Mouse (Mus musculus) telencephalon, adult 2 months (tissue): ENCODE results near the gene Adcy3.

Experiments used
- DNase-seq: peaks from one replicate; pipeline ENCODE4 v3.0.0-alpha.2; 2011; ENCODE audit warnings: low read depth, low spot score

The Adcy3 gene

GRCm38 (mm10) chr12:4180507-4180906 lies 47.6 kb downstream of the Adcy3 start:
- no peak for DNase-seq

- no peak for DNase-seq
These were observed 51.7 kb downstream of the Adcy3 start for GRCm38 (mm10) chr12:4184648-4185047.

DNA sequence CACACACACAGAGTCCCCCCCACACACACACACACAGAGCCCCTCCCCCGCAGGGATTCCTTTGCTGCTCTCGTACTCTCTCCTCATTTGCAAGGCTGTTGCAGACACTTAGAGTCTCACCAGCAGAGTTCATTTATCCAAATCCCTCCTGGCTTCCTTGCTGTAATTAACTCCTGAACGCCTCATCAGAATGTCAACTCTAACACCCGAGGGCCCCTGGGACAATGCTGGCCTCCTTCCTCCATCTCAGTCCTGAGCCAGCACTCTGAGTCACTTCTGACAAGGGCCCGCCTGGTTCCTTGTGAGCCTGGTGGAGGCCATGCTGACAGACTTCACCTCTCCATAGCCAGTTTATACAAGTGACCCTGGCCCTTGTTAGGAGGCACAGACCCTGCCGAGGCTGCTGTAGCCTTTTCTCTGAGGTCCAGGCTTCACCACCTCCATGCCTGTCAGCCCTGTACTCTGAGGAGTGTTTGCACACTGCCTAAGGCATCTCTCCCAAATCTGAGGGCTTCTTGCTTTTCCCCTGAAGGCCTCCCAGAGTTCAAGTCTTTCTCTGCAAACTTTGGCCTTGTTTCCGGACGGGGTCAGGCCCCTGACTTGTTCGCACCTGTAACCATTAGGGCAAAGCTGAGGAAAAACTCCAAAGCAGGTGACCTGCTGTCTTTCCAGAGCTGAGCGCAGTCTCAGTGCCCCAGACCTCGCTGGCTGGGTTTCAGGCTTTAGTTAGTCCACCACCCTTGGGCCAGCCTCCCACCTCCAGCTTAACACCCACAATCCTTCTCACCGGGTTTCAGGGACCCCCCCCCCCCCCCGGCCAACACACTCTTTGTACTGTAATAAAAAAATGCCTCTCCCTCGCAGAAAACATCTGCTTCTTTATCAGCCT lies 55.5 kb downstream of the Adcy3 start:
- DNase-seq, result no peak

DNA sequence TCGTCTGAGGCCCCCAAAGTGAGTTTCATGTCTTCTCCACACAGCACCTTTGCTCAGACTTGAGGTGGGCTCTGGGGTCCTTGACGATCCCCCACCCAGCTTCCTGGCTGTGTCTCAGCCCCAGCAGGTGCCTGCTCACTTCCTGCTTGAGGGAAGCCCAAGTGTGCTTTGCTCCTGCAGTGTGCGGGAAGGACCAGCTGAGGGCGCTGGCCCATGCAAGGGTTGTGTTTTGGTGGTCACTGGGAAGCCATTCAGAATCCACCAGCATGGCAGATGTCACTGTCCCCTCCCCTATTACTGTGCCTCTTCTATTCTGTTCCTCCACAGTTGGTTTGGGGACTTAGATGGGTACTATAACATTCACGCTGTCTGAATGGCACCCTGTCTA lies 56.2 kb downstream of the Adcy3 start:
- no peak for DNase-seq

GRCm38 (mm10) chr12:4192514-4192913 lies 59.6 kb downstream of the Adcy3 start:
- no peak for DNase-seq

- no peak for DNase-seq
These were observed 60.3 kb downstream of the Adcy3 start for GRCm38 (mm10) chr12:4193025-4193740.

DNA sequence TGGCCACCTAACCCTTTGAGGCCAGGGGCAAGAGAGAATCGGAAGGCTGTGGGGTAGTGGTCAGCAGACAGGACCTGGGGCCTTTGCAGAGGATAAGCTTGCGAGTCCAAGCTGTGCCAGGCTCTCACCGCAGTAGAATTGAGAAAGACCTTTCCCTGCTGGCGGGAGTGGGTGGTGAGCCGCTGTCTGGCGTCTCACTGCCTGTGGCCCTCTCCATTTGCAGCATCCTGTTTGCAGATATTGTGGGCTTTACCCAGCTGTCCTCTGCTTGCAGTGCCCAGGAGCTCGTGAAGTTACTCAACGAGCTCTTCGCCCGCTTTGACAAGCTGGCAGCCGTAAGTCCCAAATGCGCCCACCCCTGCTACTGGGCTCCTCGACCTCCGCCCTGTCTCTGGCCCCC lies 61.7 kb downstream of the Adcy3 start:
- peak; percentile 46 for DNase-seq

DNA sequence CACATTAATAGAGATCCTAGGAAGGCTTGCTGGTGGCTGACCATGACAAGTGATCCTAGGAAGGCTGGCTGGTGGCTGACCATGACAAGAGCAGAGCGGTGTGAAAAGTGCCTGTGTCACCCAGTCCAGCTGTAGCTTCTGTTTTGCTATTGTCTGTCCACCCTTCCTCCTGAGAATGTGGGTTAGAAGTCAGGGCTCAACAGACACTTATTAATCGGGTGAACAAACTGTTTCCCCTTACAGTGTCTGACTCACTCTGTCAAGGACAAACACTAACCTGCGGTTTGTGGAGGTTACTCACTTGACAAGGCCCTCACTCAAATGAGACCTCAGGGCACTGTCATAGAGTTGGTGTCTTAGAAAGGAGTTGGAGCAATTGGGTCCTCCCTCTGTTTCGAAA lies 65.8 kb downstream of the Adcy3 start:
- DNase-seq, result no peak

DNA sequence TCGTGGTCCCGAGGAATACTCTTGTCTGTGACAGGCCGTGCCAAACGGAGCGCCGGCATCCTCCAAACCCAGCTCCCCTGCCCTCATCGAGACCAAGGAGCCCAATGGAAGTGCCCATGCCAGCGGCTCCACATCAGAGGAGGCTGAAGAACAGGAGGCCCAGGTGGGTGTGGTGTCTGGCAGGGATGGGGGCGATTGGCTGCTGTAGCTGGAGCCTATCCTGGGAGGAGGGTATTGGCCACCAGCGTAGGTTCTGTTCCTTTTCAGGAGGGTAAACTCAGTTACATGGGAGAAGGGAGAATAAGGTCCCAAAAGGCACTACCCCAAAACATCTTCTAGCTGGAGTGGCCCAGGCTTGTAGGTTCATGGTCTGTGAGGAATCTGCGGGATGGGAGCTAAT lies 66.4 kb downstream of the Adcy3 start:
- no peak for DNase-seq

DNA sequence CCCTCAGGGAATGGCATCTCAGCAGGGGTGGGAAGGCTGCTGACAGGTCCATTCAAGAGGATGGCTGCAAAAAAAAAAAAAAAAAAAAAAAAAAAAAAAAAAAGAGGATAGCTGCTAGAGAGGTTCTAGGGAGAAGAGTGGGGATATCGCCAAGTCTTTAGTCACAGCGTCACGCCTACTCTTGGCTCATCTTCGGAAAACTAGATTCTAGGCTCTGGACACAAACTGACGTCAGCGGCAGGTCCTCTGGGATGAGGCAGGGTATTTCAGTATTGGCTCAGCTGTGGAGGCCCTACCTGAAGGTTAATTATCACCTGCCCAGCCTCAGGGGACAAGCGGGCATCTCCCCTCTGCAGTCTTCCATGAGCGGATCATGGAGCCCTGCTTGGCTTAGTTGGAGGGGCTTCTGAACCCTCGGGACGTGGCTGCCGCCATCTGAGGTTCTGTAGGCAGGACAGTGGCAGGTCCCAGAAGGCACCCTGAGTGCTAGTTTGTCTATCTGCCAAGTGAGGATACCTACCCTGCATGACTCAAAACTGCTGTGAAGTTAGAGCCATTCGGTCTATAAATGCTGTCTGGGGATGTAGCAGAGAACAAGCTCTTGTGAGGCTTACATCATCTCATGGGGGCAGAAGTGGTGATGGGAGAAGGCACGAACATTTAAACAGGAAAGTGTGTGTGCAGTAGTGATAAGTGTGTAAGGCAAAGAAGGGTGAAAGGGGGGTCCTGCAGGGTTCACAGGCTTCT lies 68.7 kb downstream of the Adcy3 start:
- DNase-seq, result peak; percentile 78

DNA sequence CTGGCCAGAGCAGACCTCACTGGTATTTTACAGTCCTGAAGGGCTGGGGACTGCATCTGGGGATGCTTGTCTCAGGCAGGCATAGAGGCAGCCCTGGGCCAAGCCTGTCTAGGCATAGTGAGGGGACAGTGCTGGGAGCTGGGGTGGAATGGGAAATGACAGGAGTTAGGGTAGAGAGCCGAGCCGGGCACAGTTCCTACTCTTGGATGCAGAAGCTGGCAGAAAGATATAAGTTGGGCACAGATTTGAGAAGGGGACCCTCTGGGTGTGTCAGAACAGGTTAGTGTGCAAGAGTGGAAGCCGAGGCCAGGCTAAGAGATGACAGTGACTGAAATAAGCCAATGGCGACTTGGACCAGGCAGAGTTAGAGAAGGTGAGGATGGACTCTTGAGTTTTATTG lies 69.3 kb downstream of the Adcy3 start:
- DNase-seq, result no peak

GRCm38 (mm10) chr12:4206106-4206505 lies 73.2 kb downstream of the Adcy3 start:
- no peak for DNase-seq

DNA sequence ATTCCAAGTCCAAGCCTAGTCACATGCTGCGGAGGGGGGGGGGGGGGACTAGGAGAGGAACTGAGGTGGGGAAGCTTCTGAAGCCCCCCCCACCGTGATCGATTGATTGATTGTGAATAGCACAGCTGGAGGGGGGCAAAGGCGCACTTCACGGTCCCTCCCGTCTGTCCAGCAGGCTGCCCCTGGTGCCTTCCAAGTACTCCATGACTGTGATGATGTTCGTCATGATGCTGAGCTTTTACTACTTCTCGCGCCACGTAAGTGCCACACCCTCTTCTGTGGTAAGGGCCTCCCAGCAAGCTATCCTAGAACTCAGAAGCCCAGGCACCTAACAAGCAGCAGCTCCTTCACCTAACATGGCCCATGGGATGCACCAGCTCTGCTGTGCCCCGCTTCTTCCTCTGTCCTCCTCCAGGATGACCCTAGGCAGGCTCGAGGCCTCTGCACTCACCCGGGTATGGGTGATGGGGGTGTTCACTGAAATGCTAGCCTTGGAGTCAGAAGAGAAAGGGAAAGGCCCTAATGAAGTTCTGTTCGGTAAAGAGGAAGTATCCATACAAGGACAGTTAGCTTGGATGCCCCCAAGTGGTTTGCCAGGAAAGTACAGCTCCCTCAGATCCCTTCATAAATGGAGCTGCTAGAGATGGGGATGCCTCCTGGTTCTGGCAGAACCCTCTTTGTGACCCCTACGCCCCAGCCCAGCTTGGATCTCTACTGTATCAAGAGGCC lies 75.7 kb downstream of the Adcy3 start:
- DNase-seq, result no peak

- no peak for DNase-seq
These were observed 76.3 kb downstream of the Adcy3 start for GRCm38 (mm10) chr12:4209196-4209595.

DNA sequence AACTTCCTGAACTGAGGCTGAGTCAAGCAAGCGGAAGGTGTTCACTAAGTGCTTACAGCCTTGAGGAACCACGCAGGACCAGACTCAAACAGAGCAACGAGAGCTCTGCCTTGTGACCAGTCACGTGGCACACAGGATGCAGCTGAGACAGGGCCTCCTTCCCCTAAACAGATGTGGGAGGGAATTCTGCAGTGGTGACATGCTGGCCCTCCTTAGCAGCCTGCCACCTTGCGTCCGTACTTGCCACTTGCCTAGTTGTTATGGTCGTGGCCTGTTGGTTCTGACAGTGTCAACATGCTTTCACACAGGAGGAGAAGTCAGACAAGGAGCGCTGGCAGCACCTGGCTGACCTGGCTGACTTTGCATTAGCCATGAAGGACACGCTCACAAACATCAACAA lies 78.3 kb downstream of the Adcy3 start:
- DNase-seq, result no peak

- DNase-seq, result no peak
These were observed 80.0 kb downstream of the Adcy3 start for GRCm38 (mm10) chr12:4212908-4213307.

DNA sequence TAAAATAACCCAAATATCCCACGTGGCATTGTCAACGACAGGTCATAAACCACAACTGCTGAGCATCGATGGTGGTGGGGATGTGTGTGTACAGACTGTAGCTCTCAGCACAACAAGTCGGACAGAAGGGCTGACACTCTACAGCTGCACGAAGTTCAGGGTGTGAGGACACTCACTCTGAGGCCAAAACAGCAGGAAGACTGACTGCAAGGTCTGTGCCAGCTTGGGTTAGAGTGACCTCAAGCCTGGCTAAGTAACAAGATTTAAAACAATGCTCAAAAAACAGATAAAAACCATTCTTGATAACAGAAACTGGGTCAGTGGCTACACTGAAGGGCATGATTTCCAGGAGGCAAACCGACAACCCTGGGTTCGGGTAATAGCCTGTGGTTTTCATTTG lies 97.3 kb downstream of the Adcy3 start:
- DNase-seq, result no peak

DNA sequence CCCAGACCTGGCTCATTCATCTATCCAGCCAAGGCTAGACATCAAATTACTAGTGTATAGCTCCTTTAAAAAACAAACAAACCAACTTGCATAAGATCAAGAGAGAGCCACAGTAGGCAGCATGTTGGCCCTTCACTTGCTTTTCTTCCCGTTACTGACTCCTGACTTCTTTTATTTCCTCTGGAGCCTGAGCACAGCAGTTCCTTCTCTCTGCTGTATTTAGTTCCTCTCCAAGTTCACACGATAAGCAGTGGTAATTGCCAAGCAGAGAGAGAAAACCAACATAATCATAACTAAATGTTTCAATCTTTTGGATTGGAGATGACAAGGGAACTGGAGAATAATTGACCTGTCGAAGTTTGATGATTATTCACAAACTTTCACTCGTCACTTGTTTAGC lies 99.9 kb downstream of the Adcy3 start:
- DNase-seq, result no peak

DNA sequence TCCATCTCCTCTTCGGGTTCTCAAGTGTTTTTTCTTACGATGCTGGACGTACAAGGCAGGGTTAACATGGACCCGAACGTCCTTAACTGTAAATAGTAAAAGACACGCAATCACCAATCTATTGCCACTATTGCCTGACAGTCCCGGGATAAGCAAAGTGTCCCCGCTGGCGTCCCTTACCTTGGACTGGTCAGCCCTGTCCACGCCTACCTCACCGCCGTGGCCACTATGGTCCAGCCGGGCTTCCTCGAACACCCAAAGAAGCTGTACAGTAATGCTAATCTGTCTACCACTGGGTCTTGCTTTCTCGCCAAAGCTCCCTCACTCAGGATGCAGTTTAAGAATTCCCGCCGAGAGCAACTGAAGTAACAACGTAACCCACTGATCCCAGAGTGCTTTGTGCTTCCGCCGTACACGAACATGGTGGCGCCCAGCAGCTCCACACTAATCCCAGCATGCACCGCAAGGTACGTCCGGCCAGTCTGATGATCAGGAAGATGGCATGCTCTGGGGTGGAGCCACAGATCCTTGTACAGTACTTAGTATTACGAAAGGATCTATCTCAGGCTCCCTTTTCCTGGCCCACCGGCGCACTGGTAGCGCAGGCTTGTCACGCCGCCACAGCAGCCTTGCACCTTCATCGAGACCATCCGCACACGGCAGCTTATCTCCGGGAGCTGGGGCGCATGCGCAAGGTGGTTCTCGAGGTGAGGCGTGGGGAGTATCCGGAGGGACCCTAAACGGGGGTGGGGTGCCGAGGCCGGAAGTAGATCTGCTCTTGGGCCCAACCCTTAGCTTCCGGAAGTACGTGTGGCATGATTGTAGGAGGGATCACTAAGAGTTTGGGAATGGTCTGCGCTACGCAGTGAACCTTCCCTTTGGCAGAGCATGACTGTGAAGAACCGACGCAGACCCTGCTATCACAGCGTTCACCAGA lies 100.9 kb downstream of the Adcy3 start, which contains the start of the genes Ptrhd1 and Cenpo:
Gene Ptrhd1 (plus strand): TSS at position 456 of the 937 bp plus-strand sequence.
Gene Cenpo (minus strand): TSS at position 723 of the 937 bp plus-strand sequence.
- DNase-seq, result peak; percentile 99

GRCm38 (mm10) chr12:4237481-4237880 lies 104.6 kb downstream of the Adcy3 start:
- DNase-seq, result no peak
